Mouse (Mus musculus): Measurements from ENCODE around the gene Grip1.
"Not testable (repeated sequence)": the region's sequence is repeated elsewhere in the genome, so short reads cannot be mapped to it uniquely, and the experiment has no call there.

Gene Grip1

DNA sequence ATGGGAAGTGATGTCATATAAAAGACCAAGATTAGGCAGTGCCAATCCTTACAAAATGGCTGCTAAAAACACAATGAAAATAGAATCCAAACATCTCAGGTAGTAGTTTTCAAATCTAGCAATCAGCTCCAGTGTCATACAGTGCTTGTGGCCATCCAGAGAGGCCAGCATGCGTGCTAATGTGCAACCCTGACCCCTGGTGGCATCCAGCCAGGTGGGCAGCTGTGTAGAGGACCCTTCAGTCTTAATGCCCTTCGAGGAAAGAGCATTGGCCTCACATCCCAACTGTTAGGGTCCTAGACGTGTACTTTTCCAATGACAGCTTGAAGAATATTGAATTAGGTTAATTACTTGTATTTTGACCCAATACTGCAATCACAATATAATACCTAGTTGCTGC lies 624.2 kb downstream of the Grip1 start:
- no peak for DNase-seq

GRCm38 (mm10) chr10:120092548-120092947 lies 638.9 kb downstream of the Grip1 start:
- no peak for DNase-seq

DNA sequence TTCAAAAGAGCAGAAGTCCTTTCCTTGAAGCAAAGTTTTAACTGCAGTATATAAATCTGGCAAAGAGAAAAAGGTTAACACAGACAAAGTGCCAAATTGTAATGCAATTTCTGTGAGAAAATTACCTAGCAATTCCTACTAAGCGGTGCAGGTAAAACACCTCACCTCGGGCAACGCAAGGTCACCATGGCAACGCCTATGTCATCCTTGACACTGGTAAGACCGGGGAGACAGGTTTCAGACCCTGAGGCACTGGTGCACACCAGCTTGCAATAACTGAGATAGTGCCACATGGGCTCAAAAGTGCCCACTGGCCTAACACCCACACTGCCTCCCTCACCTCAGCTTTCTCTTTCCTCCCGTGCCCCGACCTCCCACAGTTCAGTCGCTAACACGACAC lies 641.5 kb downstream of the Grip1 start:
- DNase-seq = no peak

DNA sequence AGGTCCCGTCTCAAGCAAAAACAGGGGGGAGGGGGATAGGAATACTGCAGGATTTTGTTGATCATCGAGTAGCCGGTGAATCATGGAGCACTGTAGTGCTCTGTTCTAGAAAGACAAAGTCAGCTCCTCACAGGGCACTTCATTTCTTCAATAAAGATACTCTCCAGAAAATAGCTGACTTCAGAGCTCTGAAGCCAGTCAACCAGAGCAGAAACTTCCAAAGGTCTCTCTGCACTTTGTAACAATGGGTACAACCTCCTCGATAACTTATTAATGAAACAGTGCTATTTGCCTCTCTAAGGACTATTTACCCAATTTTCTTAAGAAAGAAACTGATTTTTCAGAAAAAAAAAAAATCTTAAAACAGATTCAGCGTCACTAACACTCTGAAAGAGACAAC lies 642.1 kb downstream of the Grip1 start:
- no peak for DNase-seq

- no peak for DNase-seq
Measured at GRCm38 (mm10) chr10:120097564-120097963, 643.9 kb downstream of the Grip1 start.

- DNase-seq = no peak
Measured at GRCm38 (mm10) chr10:120100806-120101205, 647.2 kb downstream of the Grip1 start.

DNA sequence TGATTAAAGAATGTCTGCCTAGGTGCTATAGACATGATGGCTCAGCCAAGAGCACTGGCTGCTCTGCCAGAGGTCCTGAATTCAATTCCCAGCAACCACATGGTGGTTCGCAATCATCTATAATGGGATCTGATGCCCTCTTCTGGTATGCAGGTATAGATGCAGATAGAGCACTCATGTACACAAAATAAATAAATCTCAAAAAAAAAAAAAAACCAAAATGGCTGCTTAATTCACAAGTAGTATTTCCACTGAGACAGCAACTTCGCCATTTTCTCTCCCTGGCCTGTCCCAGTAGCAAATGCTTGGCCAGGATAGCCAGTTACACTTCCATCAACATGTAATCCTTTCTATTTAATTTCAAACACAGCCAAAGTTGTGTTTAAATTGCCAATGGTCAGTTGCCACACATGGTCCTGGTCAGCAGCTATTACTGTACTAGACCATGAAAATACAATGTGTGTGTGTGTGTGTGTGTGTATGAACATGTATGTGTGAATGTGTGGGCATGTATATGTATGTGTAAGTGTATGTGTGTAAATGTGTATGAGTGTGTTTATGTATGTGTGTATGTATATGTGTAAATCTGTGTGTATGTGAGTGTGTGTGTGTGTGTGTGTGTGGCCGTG lies 658.2 kb downstream of the Grip1 start:
- no peak for DNase-seq

DNA sequence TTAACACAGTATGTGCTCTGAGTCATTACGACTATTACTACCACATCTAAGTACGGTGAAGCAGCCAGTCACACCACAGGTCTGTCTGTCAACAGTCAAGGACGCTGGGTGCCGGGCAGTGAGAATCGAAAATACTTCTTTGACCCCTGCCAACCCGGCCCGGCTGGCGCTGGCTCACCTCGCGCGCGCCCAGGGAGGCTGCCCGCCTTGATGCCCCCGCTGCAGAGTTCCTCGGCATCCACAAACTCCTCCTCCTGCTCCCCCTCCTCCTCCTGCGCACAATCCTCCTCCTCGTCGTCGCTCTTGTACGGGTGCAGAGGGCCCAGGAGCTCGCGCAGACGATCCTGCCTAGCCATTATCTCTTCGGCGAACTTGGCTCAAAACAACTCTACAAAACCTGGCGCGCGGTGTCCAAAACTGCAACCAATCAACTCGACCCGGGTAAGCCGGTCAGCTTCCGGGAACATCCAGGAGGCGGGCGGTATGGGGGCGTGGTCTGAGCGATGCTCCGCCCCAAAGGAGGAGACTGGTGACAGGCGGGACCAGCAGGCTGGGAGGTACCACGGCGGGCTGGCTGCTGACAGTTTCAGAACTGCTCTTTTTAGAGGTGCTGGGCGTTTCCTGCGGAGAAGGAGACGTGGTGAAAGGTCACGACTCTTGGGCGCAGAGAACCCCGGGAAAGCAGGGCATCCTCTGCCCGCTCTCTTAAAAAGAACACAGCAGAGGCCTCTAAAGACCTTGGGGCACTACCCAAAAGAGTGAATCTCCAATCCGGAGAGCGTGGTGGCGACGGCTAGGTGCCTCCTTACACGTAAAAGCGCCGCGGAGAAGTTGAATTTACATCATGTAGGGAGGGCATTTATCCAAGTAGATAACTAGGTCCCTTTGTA lies 659.1 kb downstream of the Grip1 start, which contains the start of gene Helb:
Helb (minus strand) TSS at position 481 of the 890 bp plus-strand sequence.
- DNase-seq = peak; percentile 95 to 97

- not testable (repeated sequence) for DNase-seq
Measured at GRCm38 (mm10) chr10:120113482-120113881, 659.9 kb downstream of the Grip1 start.

GRCm38 (mm10) chr10:120113980-120114379 lies 660.4 kb downstream of the Grip1 start:
- DNase-seq = no peak

GRCm38 (mm10) chr10:120114493-120114892 lies 660.9 kb downstream of the Grip1 start:
- no peak for DNase-seq

- no peak for DNase-seq
Measured at GRCm38 (mm10) chr10:120115249-120115648, 661.6 kb downstream of the Grip1 start.

DNA sequence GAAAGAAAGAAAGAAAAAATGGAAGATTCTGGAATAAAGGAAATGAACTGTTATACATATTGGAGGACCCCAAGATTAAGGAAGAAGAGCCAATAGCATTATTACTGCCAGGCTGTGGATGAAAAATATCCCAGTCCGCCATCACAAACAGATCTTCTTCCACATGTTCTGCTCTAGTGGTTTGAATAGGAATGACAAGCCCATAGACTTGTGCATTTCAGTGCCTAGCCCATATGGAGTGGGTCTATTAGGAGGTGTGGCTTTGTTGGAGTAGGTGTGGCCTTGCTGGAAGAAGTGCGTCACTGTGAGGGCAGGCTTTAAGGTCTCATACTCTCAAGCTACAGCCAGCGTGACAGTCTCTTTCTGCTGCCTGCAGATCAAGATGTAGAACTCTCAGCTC lies 670.1 kb downstream of the Grip1 start:
- no peak for DNase-seq

GRCm38 (mm10) chr10:120124801-120125464 lies 671.3 kb downstream of the Grip1 start:
- peak; percentile 83 to 88 for DNase-seq

GRCm38 (mm10) chr10:120125465-120125857 lies 671.8 kb downstream of the Grip1 start:
- DNase-seq = no peak

GRCm38 (mm10) chr10:120128601-120129277 lies 675.1 kb downstream of the Grip1 start:
- DNase-seq = no peak

DNA sequence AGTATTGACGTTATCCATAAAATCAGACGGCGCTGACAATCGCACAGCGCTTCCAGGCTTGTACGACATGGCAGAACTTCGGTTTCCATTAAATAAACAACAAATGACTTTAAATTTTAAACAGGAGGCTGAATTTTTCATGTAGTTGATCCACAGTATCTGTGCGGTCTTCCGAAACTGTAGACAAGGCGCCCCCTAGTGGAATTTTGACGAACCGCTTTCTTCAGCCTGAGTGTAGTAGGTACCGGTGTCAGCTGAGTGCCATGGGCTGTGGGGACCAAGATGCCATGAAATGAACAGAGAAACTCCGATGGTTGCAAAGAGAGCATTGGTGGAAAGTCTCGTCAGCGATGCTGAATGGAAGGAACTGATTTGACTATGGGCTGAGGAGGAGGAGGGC lies 677.0 kb downstream of the Grip1 start:
- DNase-seq = peak; percentile 19 to 55

DNA sequence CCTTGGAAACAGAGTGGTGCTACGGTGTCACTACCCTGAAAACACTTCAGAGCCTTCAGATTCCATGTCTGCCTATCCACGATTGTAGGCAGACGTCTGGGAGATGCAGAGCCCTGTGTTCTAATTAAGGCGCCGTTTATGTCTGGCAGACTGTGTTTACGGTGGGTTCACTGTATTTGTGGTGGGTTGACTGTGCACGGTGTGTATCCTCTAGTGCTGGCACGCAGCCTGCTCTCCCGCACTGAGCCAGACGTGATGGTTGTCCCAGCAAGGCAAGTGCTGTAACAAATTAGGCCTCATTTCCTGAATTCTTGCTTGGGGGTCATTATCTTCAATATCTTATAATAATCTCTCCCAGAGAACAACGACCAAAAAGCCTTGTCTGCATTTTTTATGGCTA lies 680.1 kb downstream of the Grip1 start:
- no peak for DNase-seq

DNA sequence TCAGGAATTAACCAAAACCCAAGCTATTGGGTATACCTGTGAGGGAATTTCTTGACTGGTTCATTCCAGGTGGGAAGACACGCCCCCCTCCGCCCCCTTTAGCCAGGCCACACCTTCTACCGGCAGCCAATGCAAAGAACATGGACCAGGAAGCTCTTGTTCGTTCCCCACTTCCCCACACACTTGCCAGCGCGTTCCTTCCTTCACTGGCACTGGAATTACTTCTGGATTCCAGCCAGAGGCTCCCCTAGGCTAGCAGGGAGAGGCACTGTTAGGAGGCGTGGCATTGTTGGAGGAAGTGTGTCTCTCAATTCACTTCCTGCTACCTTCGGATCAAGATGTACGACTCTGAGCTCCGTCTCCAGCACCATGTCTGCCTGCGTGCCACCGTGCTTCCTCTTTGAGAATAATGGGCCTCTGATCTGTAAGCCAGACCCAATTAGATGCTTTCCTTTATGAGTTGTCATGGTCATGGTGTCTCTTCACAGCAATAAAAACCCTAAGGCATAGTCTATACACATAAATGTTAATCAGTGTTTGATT lies 682.5 kb downstream of the Grip1 start:
- no peak for DNase-seq
